Mouse (Mus musculus) stomach, embryonic 14.5 days (tissue): Measurements from ENCODE around the gene Hoxa11. TPM values are rescaled to one million over a fixed set of nuclear protein-coding genes. Genes with fewer than 3 reads are reported as not detected.

Experiments
- ATAC-seq: fragments of 200-750 bp; cut with Nextera tagmentation; 2 replicates; pipeline ENCODE4 v1.8.0; 2017; ENCODE audit warnings: low read depth, moderate TSS enrichment; ENCODE audit not compliant: insufficient number of reproducible peaks, insufficient read depth, low FRiP score
- H3K27ac ChIP-seq: fragments of 300-500 bp; sonication (generic); 2 replicates; pipeline ENCODE4 v1.5.1; 2014; ENCODE audit warnings: mild to moderate bottlenecking, low read length, moderate library complexity, mixed read lengths
- H3K27me3 ChIP-seq: fragments of 300-500 bp; sonication (generic); 2 replicates; pipeline ENCODE4 v1.6.1; 2014; ENCODE audit warnings: low read length, control low read depth, mixed read lengths; ENCODE audit not compliant: control insufficient read depth, insufficient read depth
- H3K36me3 ChIP-seq: fragments of 300-500 bp; sonication (generic); 2 replicates; pipeline ENCODE4 v1.6.1; 2014; ENCODE audit warnings: mild to moderate bottlenecking, control low read depth, low read length, moderate library complexity, mixed read lengths; ENCODE audit not compliant: control insufficient read depth, insufficient read depth
- H3K4me1 ChIP-seq: fragments of 300-500 bp; sonication (generic); 2 replicates; pipeline ENCODE4 v1.6.1; 2014; ENCODE audit warnings: low read length, control low read depth, mixed read lengths; ENCODE audit not compliant: control insufficient read depth, insufficient read depth
- H3K4me2 ChIP-seq: fragments of 300-500 bp; sonication (generic); replicated peaks from 2 replicates; pipeline ENCODE4 v1.6.1; 2014; ENCODE audit warnings: low read depth, low read length, control low read depth
- H3K4me3 ChIP-seq: fragments of 300-500 bp; sonication (generic); 2 replicates; pipeline ENCODE4 v1.5.1; 2014; ENCODE audit warnings: low read depth, low read length, control low read depth
- H3K9ac ChIP-seq: fragments of 300-500 bp; sonication (generic); replicated peaks from 2 replicates; pipeline ENCODE4 v1.6.1; 2014; ENCODE audit warnings: low read depth, mild to moderate bottlenecking, control low read depth, low read length, moderate library complexity, mixed read lengths
- H3K9me3 ChIP-seq: fragments of 300-500 bp; sonication (generic); 2 replicates; pipeline ENCODE4 v1.6.1; 2016; ENCODE audit warnings: low read depth, low read length, control low read depth; ENCODE audit not compliant: control insufficient read depth
- WGBS: fragments of 180-500 bp; shearing (Covaris S2); extraction: QIAGEN DNeasy Blood & Tissue Kit; methylation state at CpG from one replicate; pipeline ENCODE4 v1.1.7; 2014; 5-methylcytosine and 5-hydroxymethylcytosine counted together
- polyA plus RNA-seq: library from polyadenylated mRNA; unstranded; fragments of >200 nt; fragmentation: Nextera tagmentation; extraction: Ambion mirVana; gene quantifications from 2 replicates; pipeline ENCODE4 v1.2.1, GENCODE M21; 2014

Hoxa11 gene
- polyA plus RNA-seq, 1 experiment from 2014 or later: not detected

DNA sequence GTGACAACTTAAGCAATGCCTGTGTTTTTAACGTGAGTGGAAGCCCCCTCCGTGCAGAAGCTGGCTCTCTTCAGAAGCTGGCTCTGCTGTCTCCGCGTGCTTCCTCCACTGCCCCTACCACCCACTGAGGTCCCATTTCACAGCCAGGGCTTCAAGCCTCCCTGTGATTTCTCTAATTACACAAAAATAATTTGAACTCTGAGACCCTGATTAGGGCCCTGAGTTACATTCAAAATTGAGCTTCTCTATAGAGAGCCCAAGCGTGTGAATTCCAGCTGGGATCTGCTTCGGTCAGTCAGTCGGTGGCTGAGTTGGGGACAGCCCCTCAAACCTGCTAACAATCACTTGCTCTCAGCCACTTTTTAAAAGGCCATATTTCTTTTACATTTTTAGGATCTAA, 22.7 kb upstream of the Hoxa11 start:
- Histone ChIP-seq H3K4me2 (no peak overlapping the region), H3K4me1 (no peaks in the 10 kb centered on the region), H3K9me3 (no peaks in the 10 kb centered on the region), H3K9ac (no peak overlapping the region), H3K27me3 (peaks cover 89% of the 10 kb centered on the region), H3K27ac (no peak overlapping the region), H3K4me3 (no peak overlapping the region), H3K36me3 (no peaks in the 10 kb centered on the region)
- no peak for ATAC-seq
- WGBS: 2% methylated on average over 7 of the region's 7 CpGs

DNA sequence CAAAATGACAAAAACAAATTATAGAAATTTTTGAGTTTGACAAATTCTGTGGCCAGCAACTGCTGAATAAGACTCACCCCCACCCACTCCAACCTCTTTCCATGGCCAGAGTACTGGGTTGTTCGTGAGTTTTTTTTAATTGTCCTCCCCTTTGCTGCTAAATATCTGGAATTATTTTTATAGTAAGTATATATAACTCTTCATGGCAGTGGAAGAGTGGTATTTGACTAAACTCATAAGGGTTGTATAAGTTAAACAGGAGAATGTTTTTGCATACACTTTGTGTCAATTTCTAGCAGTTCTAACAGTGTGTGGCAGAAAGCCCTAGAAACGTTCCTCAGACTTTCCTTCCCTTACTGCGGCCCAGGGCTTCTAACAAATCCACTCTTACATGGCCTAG, 22.1 kb upstream of the Hoxa11 start:
- Histone ChIP-seq H3K4me1 (no peaks in the 10 kb centered on the region), H3K27ac (no peak overlapping the region), H3K27me3 (peaks cover 88% of the 10 kb centered on the region), H3K4me2 (no peak overlapping the region), H3K36me3 (no peaks in the 10 kb centered on the region), H3K4me3 (no peak overlapping the region), H3K9ac (no peak overlapping the region), H3K9me3 (no peaks in the 10 kb centered on the region)
- ATAC-seq: no peak
- WGBS: 6% methylated on average over 3 of the region's 3 CpGs

DNA sequence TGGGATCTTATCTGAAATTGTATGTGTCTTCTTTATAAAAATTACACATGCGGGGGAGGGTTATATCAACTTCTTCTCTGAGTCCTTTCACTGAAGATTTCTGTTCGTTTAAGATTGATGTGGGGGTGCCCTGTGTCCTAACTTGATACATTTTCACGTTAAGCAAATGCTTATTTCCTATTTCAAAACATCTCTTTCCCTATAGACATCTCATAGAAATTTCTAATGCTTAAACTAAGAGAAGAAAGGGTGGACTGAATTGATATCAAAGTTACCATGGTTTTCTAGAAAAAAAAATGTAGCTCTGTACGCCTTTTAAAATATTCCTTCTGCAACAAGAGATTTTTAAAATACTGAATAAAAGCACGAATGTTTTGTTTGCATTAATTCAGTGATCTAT, 21.6 kb upstream of the Hoxa11 start:
- Histone ChIP-seq H3K9me3 (no peaks in the 10 kb centered on the region), H3K4me1 (no peaks in the 10 kb centered on the region), H3K27ac (no peak overlapping the region), H3K36me3 (no peaks in the 10 kb centered on the region), H3K27me3 (peaks cover 86% of the 10 kb centered on the region), H3K9ac (no peak overlapping the region), H3K4me2 (no peak overlapping the region), H3K4me3 (no peak overlapping the region)
- 17% methylated on average over 5 of the region's 5 CpGs for WGBS
- ATAC-seq: no peak

DNA sequence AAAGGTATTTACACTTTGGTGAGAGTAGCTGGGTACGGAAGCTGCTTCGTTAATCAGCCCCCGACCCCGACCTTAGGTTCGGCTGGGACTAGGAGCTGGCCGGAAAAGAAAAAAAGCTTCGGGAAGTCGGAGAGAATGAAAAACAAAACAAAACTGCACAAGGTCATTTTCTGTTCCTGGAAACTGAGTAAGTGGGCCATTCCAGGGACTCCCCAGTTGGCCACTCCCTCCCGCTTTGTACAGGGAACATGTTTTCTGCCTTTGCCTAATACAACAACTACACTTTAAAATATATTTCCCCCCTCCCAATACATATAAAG, 21.0 kb upstream of the Hoxa11 start:
- ATAC-seq: no peak
- H3K27ac ChIP-seq: no peak overlapping the region
- H3K27me3 ChIP-seq: peaks cover 81% of the 10 kb centered on the region
- no peak overlapping the region for H3K9ac ChIP-seq
- WGBS: 3% methylated on average over 9 of the region's 9 CpGs
- no peaks in the 10 kb centered on the region for H3K9me3 ChIP-seq
- no peak overlapping the region for H3K4me3 ChIP-seq
- H3K4me1 ChIP-seq: no peaks in the 10 kb centered on the region
- H3K36me3 ChIP-seq: no peaks in the 10 kb centered on the region
- no peak overlapping the region for H3K4me2 ChIP-seq

DNA sequence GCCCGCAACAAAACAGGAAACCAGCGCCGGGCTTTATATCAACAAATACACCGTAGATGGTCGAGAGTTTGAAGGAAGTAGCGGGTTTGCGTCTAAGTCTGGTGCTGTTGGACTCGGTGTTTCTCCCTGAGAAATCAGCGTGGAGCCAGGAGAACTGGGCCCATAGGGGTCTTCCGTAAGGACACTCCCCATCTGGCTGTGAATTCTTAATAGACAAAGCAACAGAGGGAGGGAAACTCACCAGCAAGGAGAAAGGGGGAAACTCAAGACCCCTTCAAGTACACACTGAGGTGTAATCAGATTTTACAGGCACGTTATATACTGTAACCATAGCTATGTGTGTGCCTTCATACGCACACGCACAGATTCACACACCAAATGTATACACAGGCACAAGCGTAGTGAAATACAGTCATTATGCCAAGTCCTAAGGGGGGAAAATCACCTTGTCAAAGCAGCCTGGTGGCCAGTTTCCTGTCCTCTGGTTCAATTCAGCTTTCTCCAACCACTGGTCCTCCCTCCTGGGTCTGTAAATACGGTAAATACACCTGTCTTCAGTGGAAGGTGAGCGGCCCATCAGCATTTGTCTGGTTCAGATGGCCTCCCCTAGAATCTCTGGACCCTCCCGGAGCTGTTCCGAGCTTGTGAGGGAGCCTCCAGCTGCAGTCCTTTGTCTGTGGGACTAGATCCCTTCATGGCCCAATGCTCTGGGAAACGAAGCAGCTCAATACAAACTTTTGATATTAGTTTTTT, 20.5 kb upstream of the Hoxa11 start:
- WGBS: 1% methylated on average over 19 of the region's 19 CpGs

DNA sequence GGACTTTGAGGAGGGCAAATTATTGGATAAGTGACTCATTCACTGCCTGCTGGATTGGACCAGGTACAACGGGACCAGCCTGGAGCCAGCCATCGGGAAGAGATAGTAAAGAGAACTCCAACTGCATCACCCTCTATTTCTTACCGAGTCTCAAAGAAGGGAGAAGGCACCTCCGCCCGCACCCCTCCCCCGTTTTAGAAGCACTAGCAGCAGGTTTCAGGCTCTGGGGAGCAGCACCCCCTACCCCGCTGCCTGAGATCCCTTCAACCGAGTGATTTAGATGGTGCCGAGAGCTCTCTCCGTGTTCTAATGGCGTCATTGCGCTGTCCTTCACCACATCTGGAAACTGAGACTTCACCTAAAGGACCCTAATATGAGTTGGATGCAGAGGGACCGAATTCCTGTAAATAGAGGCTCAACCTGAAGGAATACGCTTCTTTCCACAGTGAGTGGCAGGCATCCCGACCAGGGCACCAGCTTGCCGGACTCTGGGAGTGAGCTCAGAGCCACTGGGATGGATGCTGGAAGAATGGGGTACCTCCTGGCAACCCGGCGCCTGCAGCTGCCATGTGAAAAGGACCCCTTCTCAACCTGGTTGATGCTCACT, 19.8 kb upstream of the Hoxa11 start:
- H3K27me3 ChIP-seq: peaks cover 73% of the 10 kb centered on the region
- ATAC-seq: no peak

More for the DNA sequence above, 20.5 kb upstream of the Hoxa11 start:
- Histone ChIP-seq H3K4me2 (no peak overlapping the region), H3K4me1 (no peaks in the 10 kb centered on the region), H3K27ac (no peak overlapping the region), H3K36me3 (no peaks in the 10 kb centered on the region), H3K27me3 (peaks cover 78% of the 10 kb centered on the region), H3K9ac (no peak overlapping the region), H3K9me3 (no peaks in the 10 kb centered on the region), H3K4me3 (no peak overlapping the region)
- no peak for ATAC-seq

DNA sequence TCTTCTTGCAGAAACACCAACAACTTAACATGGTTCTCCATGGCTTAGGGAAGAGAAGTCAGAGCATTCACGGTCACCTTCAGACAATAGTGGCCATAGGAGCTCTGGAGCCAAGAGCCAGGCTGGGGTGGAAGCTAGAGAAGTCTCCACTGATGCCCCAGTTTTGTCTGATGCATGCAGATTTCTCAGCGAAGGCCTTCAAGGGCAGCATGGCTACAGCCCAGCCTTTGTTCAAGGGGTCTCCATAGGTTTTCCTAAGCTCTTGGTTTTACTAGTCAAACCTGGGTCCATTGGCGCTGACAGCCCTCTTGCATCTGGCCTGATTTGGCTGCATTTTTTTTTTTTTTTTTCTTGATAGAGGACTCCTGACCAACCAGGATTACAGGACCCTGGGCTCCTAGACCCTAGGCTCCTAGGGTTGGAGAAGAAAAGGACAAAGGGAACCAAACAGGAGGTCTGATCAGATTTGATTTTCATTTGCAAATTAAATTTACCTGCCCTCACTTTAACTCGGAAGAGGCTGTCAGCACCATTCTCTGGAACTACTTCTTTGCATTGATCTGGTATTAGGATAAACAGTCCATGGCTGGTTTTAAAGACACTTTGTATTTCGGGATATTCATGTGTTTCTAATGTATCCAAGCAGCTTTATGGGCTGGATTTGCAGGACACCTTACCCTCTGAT, 18.6 kb upstream of the Hoxa11 start:
- WGBS: 2% methylated on average over 5 of the region's 5 CpGs
- no peak overlapping the region for H3K27ac ChIP-seq
- no peak overlapping the region for H3K9ac ChIP-seq
- H3K36me3 ChIP-seq: no peaks in the 10 kb centered on the region
- no peak for ATAC-seq
- no peak overlapping the region for H3K4me3 ChIP-seq
- H3K9me3 ChIP-seq: no peaks in the 10 kb centered on the region
- no peak overlapping the region for H3K4me2 ChIP-seq
- H3K4me1 ChIP-seq: 0 out of 2 replicates have a peak, but pooled peaks cover 5% of the 10 kb centered on the region
- peaks cover 67% of the 10 kb centered on the region for H3K27me3 ChIP-seq

More for the DNA sequence above, 19.8 kb upstream of the Hoxa11 start:
- H3K27ac ChIP-seq: no peak overlapping the region
- H3K9ac ChIP-seq: no peak overlapping the region
- WGBS: 2% methylated on average over 18 of the region's 18 CpGs
- H3K9me3 ChIP-seq: no peaks in the 10 kb centered on the region
- H3K4me2 ChIP-seq: no peak overlapping the region
- no peaks in the 10 kb centered on the region for H3K4me1 ChIP-seq
- no peak overlapping the region for H3K4me3 ChIP-seq
- no peaks in the 10 kb centered on the region for H3K36me3 ChIP-seq

DNA sequence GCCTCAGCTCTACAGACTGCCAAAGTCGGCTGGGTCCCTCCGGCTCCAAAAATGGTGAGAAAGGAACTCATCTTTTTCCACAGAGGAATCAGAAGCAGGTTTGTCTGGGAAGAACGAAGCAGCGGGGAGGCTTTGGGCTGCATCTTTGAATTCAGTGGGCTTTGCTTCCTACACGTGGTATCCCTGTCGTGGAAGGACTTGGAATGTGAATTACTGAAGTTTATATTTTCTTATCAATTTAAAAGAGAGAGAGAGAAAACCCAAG, 17.6 kb upstream of the Hoxa11 start:
- no peaks in the 10 kb centered on the region for H3K36me3 ChIP-seq
- ATAC-seq: no peak
- H3K9me3 ChIP-seq: no peaks in the 10 kb centered on the region
- no peak overlapping the region for H3K9ac ChIP-seq
- WGBS: 3% methylated on average over 6 of the region's 6 CpGs
- H3K27ac ChIP-seq: no peak overlapping the region
- H3K27me3 ChIP-seq: peaks cover 61% of the 10 kb centered on the region
- no peak overlapping the region for H3K4me2 ChIP-seq
- H3K4me1 ChIP-seq: 0 out of 2 replicates have a peak, but pooled peaks cover 5% of the 10 kb centered on the region
- H3K4me3 ChIP-seq: no peak overlapping the region
